Mouse (Mus musculus): Measurements from ENCODE around the gene Smarca4.
A peak's percentile ranks its signal among the peaks of the same experiment; 100 is the strongest.
"Not testable (repeated sequence)": the region's sequence is repeated elsewhere in the genome, so short reads cannot be mapped to it uniquely, and the experiment has no call there.

Smarca4 gene

GRCm38 (mm10) chr9:21615617-21616231 is at the start of gene Smarca4:
Smarca4 (plus strand) TSS chr9:21616169.
- DNase-seq, result peak; percentile 99

DNA sequence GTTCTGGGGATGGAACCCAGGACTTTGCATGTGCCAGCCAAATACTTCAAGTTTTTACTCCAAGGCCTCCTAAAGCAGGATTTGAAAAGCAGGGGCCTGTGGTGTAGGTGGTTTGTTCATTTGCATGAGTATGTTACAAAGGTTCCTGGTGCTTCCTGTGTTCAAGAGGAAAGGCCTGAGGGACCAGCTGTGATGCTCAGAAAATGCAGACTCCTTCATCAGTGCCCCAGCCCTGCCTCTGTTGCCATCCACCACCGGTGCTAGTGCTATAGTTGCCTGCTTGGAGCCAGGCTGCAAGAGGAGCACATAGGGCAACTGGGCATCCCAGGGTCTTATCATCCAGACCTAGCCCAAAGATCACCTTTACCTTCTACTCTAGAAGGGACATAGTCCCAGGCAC is 49.4 kb upstream of the Smarca4 start:
- DNase-seq, result no peak

DNA sequence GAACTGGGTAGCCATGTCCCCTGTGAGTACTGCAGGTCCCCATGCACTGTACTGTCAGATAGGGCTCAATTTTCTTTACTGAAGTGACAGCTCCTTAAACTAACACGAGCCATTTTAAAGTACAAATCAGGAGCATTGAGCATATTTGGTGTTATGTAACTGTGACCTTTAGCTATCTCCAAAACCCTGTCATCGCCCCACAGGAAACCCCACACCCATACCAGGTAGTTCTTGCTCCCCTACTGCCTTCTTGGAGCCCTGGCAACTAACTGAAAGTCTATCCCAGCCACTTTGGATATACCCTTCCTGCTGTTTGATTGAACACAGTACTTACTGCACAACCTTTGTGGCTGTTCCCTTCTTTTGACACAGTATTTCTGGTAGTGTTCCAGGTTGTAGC is 48.9 kb upstream of the Smarca4 start:
- no peak for DNase-seq

GRCm38 (mm10) chr9:21568657-21569255 is 47.2 kb upstream of the Smarca4 start:
- no peak for DNase-seq

DNA sequence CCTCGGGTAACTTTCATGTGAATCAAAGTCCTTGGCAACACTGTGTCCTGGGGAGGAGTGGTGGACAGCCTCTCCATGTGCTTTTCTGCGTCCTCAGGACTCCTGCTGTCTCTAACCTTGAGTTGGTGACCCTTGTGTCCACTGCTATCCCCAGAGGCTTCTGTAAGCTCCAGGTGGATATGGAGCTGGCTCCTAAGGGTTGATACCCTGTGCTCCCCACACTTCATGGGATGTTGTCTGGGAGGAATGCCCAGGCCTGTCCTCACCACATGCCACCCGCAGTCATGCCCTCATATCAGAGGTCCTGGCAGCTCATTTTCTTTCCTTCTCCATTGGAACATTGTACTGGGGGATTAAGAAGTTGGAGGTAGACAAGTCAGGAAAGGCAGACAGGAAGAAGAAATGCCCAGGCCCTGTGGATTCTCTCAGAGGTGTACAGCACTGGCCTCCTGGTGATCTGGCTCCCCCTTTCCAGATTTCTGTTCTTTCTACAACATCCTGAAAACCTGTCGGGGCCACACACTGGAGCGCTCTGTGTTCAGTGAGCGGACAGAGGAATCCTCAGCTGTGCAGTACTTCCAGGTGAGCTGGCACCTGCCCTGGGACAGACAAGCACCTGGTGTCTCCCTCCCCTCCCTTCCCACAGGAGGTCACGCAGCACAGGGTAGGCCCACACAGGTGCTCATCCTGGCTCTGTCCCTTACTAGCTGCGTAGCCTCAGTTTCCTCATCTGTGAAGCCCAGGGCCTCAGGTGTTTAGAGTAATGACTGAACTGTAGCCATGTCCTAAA is 41.8 kb upstream of the Smarca4 start:
- DNase-seq, result no peak

DNA sequence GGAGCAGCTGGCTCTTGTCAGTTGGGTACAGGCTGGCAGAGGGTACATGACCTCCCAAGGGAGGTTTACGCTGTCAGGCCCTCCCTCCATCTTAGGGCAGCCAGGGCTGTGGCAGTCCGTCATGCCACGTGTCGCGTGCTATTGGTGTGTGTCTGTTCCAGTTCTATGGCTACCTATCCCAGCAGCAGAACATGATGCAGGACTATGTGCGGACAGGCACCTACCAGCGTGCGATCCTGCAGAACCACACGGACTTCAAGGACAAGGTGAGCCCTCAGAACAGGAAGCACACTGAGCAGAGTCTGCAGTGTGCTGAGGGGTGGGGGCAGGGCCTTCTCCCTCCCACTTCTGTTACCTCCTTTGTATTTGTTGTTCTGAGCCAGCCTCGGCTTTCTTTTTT is 40.7 kb upstream of the Smarca4 start:
- no peak for DNase-seq

- no peak for DNase-seq
Observed at GRCm38 (mm10) chr9:21576286-21576685, 39.7 kb upstream of the Smarca4 start.

DNA sequence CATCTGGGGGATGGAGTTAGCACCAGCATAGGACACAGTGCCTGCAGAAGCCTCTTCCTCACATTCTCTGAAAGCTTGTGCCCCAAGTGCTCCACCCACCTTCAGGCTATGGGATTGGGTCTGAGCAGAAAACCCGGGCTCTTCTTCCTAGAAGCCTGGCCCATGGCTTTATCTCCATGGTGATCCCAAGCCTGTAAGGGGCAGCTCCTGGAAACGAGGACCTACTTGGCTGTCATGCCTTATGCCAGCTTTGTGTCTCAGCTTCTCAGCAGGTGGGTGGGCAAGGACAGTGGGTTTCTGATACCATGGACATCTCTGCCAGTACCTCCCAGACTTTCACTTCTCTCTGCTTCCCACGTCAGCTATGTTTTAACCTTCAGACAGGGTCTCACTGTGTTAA is 37.7 kb upstream of the Smarca4 start:
- no peak for DNase-seq

DNA sequence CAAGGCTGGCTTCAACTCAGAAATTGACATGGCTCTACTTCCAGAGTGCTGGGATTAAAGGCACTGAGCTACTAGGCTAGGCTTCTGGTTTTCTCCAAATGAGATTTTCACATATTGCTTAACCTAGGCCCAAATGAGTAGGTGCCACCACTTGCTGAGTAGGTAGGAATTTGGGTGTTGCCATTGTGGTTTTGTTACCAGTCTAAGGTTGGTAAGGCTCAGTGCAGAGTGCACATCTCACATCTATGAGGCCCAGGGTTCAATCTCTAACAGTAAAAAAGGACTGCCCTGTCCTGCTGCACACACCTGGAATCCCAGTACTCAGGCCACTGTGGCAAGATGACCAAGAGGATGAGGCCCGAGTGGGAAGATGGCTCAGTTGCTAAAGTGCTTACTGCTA is 30.6 kb upstream of the Smarca4 start:
- DNase-seq, result no peak

DNA sequence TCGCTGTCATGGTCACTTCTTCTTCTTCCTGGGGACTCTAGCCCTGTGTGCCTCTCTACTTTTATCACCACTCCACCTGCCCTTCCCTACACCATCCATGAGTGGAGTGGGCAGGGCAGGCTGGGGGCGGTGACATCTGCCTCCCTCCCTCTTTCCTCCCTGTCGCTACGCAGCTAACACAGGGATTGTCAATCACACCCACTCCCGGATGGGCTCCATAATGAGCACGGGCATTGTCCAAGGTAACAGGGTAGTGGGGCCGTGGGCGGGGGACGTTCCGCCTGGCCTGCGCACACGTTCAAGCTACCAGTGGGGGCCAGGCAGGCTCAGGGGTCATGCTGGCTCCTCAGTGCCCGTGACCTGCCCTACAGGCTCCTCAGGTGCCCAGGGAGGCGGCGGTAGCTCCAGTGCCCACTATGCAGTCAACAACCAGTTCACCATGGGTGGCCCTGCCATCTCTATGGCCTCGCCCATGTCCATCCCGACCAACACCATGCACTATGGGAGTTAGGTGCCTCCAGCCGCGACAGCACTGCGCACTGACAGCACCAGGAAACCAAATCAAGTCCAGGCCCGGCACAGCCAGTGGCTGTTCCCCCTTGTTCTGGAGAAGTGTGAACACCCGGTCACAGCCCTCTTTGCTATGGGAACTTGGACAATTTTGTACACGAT is 28.2 kb upstream of the Smarca4 start:
- DNase-seq, result no peak

- DNase-seq, result no peak
Observed at GRCm38 (mm10) chr9:21588350-21588749, 27.6 kb upstream of the Smarca4 start.

GRCm38 (mm10) chr9:21589538-21589937 is 26.4 kb upstream of the Smarca4 start:
- DNase-seq, result no peak

GRCm38 (mm10) chr9:21591127-21591830 is 24.7 kb upstream of the Smarca4 start:
- DNase-seq, result no peak

- DNase-seq, result no peak
Observed at GRCm38 (mm10) chr9:21591831-21592702, 23.9 kb upstream of the Smarca4 start.

GRCm38 (mm10) chr9:21592703-21593121 is 23.3 kb upstream of the Smarca4 start, which contains the start of the genes Timm29 and Yipf2:
Timm29 (plus strand) TSS chr9:21592722.
Yipf2 (minus strand) TSS chr9:21592828.
- peak; percentile 85 for DNase-seq

GRCm38 (mm10) chr9:21593122-21593721 is 22.7 kb upstream of the Smarca4 start:
- DNase-seq, result peak; percentile 48

DNA sequence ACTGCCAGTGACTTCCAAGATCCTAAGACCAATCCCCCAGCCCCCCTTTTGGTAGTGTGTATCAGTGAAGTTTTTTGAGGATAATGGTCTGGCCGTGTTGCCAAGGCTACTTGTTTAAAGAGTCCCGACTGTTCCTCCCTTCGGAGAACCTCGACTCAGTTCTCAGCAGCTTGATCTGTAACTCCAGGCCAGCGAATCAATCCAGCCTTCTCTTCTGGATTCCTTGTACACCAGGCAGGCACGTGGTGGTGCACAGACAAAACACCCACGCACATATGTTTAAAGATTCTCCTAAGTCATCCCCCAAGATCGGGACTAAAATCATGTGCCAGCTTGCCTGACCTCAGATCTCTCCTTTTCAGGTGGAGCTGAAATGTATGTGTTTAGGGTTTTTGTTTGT is 21.6 kb upstream of the Smarca4 start:
- not testable (repeated sequence) for DNase-seq

GRCm38 (mm10) chr9:21594838-21595237 is 21.1 kb upstream of the Smarca4 start:
- DNase-seq, result no peak

DNA sequence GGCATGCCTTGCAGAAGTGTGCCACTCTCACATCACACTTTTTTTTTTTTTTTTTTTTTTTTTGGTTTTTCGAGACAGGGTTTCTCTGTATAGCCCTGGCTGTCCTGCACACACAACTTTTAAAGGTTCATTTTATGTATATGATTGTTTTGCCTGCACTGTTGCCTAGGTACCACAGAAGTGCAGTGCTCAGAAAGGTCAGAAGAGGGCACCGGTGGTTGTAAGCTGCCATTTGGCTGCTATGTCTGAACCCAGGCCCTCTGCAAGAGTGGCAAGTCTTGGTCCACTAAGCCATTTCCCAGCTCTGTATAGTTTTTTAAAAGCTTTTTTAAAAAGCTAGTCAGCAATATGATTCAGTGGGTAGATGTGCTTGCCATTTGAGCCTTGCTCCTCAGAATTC is 17.8 kb upstream of the Smarca4 start:
- DNase-seq, result no peak

DNA sequence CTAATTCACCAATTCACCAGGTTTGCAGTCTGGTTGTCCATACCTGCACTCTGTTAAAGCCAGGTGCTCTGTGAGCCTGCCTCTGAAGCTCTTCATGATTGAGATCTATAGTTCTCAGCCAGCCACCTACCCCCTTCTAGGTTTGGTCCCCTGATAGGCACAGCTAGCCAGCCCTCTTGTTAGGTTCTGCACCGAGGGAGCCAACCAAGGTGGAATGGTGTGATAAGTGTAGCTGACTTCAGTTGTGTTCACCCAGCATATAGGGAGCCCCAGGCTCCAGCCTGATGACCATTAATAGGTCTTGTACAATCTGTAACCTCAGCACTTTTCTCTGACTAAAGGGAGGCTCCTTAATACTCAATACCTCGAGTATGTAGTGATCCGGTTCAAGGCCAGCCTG is 15.8 kb upstream of the Smarca4 start:
- peak; percentile 39 for DNase-seq

GRCm38 (mm10) chr9:21601073-21601472 is 14.9 kb upstream of the Smarca4 start:
- DNase-seq, result no peak

Measured in liver (tissue).